Mouse (Mus musculus) left cerebral cortex, postnatal 10 days (tissue): Measurements from ENCODE around the gene Myod1. TPM values are rescaled to one million over a fixed set of nuclear protein-coding genes. Genes with fewer than 3 reads are reported as not detected.
A peak's percentile ranks its signal among the peaks of the same experiment; 100 is the strongest.

Experiments used
- DNase-seq, 2 experiments: peaks; one replicate each; pipeline ENCODE4 v3.0.0; 2021 to 2022; ENCODE audit warnings: low spot score in 2 of 2, mixed read lengths in 1 of 2; ENCODE audit errors: extremely low spot score in 1 of 2
- intact Hi-C: fragments of 180-260 bp; cut with DNase I; formaldehyde crosslinking; loops from one replicate; pipeline ENCODE4 v1.15.1; 2025
- total RNA-seq, 2 experiments: library from RNA; stranded (reverse); gene quantifications; 2 replicates each; pipeline ENCODE4 v1.2.3; 2021

Myod1 gene
- not detected for total RNA-seq

DNA sequence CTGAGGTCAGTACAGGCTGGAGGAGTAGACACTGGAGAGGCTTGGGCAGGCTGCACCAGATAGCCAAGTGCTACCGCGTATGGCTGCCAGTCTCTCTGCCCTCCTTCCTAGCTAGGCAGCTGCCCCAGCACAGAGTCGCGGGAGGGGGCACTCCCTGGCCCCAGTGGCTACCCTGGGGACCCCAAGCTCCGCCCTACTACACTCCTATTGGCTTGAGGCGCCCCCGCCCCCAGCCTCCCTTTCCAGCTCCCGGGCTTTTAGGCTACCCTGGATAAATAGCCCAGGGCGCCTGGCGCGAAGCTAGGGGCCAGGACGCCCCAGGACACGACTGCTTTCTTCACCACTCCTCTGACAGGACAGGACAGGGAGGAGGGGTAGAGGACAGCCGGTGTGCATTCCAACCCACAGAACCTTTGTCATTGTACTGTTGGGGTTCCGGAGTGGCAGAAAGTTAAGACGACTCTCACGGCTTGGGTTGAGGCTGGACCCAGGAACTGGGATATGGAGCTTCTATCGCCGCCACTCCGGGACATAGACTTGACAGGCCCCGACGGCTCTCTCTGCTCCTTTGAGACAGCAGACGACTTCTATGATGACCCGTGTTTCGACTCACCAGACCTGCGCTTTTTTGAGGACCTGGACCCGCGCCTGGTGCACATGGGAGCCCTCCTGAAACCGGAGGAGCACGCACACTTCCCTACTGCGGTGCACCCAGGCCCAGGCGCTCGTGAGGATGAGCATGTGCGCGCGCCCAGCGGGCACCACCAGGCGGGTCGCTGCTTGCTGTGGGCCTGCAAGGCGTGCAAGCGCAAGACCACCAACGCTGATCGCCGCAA is at the start of gene Myod1:
Gene Myod1, plus strand, starts transcription at position 303 of the 836 bp plus-strand sequence.
- DNase-seq = no peak
- intact Hi-C loops = no loop called here

DNA sequence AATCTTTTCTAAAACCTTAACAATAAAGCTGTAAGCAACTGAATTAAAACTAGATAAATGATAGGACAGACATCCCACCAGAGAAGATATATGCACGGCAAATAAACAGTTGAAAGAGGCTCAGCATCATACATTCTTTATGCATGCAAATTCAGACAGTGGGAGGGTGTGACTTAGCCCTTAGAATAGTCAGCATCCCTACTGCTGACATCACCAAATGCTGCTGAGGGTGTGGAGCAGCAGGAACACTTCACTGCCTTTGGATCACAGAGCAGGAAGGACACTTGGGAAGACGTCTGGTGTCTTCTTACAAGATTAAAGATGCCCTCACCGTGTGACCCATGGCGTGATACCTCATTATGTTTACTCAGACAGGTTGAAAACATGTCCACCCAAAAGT is 48.4 kb upstream of the Myod1 start:
- DNase-seq = no peak
- intact Hi-C loops = no loop called here

DNA sequence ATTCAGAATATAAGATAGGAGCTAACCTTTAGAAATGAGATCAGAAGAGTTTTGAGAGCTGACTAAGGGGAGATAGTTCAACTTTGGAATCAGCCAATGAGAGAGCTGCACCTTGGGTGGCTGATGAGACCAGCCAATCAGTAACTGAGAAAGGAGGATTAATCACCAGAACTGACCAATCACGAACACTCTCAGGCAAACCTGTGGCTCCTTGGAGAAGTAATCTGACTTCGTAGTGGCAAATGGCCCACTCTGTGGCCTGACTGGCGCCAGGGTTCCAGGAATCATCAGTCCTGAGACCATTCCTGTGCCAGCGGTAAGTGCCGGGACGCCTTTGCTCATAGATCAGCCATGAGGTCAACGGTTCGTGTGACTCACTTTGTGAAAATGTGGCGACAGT is 38.9 kb upstream of the Myod1 start:
- no peak for DNase-seq
- intact Hi-C loops = no loop called here

DNA sequence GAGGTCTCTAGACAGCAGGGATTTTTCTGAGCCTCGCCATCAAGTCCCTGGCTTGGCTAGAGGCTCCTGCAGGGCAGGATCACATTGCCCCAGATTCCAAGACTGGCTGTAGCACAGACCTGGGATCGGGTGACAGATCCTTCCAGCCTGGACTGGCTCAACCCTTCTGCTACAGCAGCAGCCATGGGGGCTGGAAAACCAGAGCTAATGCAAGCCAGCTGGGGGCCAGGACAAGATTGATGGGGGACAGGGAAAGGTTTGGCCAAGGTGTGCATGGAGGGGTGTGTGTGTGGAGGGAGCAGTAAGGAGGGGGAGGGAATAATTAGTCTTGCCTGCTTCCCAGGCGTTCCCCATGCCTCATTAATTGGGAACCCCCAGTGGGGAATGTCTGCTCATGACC is 36.5 kb upstream of the Myod1 start:
- intact Hi-C loops = no loop called here
- DNase-seq = no peak

DNA sequence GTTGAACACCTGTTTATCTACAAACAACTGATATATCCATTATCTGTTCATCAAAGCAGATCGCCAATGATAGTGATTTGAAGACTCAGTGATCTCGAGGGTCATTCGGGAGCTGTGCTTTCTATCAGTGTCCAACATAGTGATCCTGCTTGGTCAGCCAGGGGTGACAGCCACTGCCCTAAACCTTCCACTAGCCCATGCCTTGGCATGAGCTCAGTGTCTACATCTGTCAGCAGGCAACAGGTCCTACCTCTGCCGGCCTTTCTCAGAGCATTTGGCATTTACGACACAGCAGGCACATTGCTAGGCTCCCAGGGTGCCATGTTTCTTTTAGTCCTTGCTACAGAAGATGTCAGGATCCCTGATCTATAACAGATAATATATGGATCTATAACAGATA is 36.0 kb upstream of the Myod1 start:
- DNase-seq = no peak
- intact Hi-C loops = no loop called here

DNA sequence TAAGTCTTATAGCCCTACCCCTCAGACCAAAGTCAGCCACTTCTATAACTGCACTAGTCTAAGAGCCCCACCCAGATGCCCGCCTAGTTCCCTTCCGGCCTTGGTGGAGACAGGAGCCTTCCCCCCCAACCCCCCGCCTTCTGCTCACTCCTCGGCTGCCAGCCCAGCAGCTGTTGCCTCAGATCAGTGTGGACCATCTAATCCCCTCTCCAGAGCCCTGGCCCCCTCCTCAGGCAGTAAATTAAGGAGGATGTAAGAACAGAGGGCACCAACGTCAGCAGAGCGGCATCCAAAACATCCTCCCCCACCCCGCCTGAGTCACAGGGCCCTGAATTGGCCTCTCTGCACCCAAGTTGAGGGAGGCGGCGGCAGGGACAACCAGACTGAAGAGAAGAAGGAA is 34.8 kb upstream of the Myod1 start:
- intact Hi-C loops = no loop called here
- DNase-seq = no peak

DNA sequence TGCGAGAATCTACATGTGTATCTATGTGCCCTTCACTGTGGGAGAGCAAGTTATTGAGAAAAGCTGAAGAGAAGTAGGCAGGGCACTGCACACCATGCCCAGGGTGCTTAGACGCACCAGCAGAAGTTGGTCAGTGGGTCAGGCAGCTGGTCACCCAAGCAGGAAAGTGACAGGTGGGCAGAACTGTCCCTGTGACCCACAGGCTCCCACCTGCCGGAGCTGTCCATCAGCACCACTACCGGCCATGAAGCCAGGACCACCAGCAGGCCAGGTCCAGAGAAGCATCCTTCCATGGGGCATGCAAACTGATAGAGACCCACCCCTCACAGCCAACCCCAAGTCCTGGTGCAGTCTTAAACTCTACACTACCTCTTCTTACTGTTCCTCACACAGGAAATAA is 28.6 kb upstream of the Myod1 start:
- DNase-seq = no peak
- intact Hi-C loops = no loop called here

DNA sequence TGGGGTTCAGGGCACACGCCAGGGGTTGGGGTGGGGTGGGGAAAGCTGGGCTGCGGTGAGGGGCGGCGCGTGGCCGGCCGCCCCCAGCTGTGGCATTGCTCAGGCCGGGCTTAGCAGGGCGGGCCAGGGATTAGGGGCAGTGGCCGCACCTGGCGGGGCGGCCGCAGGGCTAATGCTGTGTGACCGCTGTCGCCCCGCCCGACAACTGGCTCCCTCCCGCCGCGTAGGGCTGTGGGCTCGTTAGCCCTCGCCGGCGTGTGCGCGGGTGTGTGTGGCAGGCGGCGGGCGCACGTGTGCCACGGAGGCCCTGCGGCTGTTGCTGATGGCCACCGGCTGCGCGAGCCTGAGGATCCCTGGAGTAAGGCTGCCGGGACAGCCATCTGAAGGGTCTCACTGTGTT is 27.5 kb upstream of the Myod1 start:
- DNase-seq = peak in 1 of 2 experiments; percentile 40
- intact Hi-C loops = no loop called here

DNA sequence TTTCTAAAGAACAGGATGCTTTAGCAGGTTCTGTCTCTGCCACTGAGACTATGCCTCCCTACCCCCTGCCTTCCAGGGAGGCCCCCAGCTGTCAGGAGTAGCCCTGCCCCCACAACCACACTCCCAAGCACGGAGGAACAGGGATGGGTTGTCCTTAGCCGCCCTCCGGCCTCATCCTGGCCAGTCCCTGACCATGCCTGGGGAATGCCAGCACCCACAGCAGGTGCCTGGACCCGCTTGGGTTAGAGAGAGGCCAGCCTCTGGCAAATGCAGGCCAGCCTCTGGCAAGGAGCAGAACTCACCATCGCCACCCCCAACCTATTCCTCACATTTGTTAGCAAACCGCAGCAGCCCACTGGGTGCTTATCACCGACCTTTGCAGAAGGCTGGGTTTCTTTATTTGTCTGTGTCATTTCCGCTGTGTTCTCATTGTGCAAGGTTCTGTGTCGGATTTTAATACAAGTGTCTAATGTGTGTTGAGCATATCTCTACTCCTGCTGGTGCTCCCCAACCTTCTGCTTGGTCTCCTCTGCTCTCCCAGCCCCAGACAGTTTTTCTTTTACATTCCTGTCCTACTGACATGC is 26.1 kb upstream of the Myod1 start:
- peak in 1 of 2 experiments; percentile 24 for DNase-seq
- intact Hi-C loops = no loop called here

DNA sequence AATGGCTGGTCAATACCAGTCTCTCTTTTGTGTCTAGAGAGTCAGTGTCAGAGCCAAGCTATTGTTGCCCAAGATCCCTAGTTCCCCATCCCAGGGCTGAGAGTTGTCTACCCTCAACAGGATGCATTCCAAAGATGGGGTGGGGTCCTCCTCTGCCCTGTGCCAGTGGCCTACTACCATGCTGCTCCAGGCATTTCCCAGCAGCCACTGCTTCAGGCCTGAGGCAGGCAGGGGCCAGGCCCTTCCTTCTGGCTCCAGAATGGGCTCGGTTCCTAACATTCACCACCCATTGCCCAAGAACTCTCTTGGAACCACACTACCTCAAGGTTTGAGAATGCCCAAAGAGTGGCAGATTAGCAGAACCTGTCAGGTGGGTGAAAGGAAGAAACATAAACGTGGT is 23.5 kb upstream of the Myod1 start:
- DNase-seq = no peak
- intact Hi-C loops = no loop called here

DNA sequence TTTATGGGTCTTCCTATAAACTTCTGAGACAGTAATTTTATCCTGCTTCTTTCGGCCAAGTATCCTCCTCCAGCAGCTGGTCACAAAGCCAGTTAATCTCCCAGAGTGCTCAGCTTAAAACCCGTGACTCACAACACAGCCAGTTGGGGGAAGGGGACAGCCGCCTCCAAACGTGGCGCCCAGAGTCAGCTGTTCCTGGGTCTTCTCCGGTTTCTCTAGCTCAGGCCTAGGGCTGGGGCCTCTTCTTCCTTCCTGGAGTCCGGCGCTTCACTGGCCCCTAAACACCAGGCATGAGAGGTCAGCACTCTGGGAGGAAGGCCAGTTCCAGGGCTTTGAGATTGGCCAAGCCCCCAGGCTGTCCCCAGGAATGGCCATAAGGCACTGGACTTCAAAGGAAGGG is 23.1 kb upstream of the Myod1 start:
- intact Hi-C loops = no loop called here
- DNase-seq = no peak

DNA sequence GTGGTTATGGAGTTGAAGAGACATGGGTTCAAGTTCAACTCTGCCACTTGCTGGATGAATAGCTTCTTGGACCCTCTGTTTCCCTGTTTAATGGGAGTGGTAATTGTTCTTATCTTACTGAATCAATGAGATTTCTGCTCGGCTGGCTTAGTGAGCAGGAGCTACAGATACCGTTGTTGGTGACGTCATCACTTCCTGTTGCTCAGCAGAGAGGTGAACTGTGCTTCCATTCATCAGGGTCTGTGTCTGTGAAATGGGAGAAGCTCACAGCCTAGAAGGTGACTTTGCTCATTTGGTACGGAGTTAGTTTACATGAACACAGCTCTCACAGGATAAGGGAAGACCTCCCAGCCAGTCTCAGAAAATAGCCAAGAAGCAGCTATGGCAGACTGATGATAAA is 22.4 kb upstream of the Myod1 start:
- no peak for DNase-seq
- intact Hi-C loops = no loop called here

DNA sequence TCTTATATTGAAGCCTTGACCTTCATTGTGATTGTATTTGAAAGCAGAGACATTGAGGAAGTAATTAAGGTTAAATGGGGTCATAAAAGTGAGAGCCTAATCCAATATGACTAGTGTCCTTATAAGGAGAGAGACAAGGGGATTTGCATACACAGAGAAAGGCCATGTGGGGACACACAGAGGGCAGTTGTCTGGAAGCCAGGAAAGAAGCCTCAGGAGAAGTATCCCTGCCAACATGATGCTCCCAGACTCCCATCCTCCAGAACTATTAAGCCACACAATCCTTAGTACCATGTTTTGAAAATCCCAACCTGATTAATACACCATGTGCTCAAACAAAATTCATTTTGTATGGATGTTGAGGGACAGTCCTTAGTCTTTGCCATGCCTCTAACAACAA is 14.5 kb upstream of the Myod1 start:
- intact Hi-C loops = no loop called here
- no peak for DNase-seq

DNA sequence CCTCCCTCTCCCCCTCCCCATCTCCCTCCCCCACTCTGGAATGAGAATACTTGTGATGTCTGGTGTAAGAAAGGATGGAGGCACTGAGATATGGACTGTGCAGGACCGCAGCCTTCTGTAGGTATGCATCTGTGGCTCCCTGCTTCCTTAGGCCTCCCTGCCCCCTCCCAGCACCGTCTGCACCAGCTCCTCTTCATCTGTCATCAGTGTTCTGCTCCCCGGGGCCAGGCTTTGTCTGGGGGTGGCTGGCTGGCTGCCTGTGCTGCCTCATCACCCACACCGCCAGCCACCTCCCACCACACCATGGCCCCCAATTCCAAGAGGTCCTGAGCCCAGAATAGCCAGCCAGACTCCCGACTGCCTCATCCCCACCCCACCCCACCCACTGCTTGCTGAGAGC is 12.1 kb upstream of the Myod1 start:
- DNase-seq = no peak
- intact Hi-C loops = no loop called here

DNA sequence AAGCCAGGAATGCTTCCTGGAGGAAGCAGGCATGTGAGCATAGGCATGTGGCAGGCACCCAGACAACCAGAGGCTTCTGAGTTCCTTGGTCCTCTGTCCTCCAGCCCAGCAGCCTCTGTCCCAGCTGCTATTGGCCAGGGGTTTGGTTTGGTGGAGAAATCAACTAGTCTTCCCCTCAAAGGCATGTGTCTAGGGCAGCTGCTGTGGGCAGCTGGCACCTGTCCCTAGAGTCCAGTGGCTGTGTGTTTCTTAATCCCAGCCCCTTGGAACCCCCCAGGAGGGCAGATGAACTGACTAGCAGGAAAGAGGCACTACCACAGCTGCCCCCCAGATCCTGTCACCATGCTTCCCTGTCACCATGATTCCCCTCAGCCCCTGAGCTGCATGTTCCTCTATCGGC is 10.5 kb upstream of the Myod1 start:
- intact Hi-C loops = no loop called here
- no peak for DNase-seq

DNA sequence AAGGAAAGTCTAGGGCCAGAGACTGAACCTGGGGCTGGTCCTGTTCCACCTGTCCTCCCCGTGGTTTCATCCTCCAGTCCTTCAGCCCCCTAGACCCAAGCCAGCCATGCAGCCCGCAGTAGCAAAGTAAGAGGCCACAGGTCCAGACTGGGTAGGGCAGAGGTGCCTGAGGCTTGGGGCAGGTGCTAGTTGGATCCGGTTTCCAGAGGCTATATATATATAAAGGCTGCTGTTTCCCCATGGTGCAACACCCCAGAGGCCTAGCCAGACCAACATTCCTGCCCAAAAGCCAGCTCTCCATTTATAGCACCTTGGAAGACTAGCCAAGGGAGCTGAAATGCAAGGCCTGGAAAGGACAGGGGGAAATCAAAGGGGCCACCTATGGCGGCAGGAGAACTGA is 5.2 kb upstream of the Myod1 start:
- intact Hi-C loops = no loop called here
- no peak for DNase-seq

DNA sequence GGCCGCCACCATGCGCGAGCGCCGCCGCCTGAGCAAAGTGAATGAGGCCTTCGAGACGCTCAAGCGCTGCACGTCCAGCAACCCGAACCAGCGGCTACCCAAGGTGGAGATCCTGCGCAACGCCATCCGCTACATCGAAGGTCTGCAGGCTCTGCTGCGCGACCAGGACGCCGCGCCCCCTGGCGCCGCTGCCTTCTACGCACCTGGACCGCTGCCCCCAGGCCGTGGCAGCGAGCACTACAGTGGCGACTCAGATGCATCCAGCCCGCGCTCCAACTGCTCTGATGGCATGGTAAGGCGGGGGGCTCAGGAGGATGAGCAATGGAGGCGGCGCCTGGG is 703 bp downstream of the Myod1 start:
- DNase-seq = no peak
- intact Hi-C loops = no loop called here

DNA sequence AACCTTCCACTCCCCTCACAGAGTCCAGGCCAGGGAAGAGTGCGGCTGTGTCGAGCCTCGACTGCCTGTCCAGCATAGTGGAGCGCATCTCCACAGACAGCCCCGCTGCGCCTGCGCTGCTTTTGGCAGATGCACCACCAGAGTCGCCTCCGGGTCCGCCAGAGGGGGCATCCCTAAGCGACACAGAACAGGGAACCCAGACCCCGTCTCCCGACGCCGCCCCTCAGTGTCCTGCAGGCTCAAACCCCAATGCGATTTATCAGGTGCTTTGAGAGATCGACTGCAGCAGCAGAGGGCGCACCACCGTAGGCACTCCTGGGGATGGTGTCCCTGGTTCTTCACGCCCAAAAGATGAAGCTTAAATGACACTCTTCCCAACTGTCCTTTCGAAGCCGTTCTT is 1.8 kb downstream of the Myod1 start:
- intact Hi-C loops = loop anchor here (2.0 kb wide), 2 partner anchors 97 to 281 kb away; no protein-coding TSS in a partner anchor
- no peak for DNase-seq

DNA sequence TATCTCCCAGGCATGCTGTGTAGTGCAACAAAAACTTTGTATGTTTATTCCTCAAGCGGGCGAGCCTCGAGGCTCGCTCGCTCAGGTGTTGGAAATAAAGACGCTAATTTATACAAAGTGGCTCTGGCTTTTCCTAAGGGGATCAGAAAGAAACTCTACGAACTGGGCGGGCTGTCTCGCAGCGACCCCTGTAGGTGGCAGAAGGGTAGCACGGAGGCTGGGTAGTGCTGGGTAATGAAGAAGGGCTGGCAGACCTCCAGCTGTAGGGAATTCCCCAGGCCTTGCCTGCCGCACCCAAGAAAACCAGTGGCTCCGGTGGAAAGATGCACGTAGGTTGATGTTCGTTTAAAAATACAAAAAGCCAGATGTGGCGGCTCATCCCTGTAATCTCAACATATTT is 2.7 kb downstream of the Myod1 start:
- peak; percentile 55 to 86 for DNase-seq
- intact Hi-C loops = loop anchor here (2.0 kb wide), 2 partner anchors 98 to 282 kb away; no protein-coding TSS in a partner anchor

DNA sequence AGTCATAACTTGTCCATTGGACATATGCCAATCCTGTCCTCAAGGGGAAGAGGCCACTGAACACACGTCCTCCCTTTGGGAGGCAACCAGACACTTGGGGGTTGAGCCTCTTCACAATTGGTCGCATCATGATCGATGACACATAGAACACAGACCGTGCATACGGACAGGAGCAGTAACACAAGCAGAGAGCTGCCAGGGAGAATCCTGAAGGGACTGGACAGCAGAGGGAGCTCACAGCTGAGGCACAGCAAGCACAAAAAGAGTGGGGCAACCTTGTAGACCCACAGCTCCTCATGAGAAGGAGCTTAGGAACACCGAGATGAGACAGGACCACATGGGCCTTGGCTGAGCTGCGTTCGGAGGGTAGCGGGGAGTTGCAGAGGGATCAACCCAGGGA is 4.4 kb downstream of the Myod1 start:
- DNase-seq = no peak
- intact Hi-C loops = no loop called here

DNA sequence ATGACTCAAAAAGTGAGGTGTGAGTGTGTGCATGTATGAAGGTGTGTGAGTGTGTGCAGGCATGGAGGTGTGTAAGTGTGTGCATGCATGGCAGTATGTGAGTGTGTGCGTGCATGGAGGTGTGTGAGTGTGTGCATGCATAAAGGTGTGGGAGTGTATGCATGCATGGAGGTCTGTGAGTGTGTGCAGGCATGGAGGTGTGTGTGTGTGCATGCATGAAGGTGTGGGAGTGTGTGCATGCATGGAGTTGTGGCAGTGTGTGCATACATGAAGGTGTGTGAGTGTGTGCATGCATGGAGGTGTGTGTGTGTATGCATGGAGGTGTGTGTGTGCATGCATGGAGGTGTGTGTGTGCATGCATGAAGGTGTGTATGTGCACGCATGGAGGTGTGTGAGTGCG is 11.2 kb downstream of the Myod1 start:
- intact Hi-C loops = no loop called here
- DNase-seq = no peak
